Mouse (Mus musculus) left cerebral cortex, adult 2 months (tissue): ENCODE results near the gene Gm5890. TPM values are rescaled to one million over a fixed set of nuclear protein-coding genes. Genes with fewer than 3 reads are reported as not detected.
"Not testable (repeated sequence)": the region's sequence is repeated elsewhere in the genome, so short reads cannot be mapped to it uniquely, and the experiment has no call there.

Experiments used
- DNase-seq, 2 experiments: peaks; one replicate each; pipeline ENCODE4 v3.0.0; 2021 to 2022; ENCODE audit warnings: low spot score in 2 of 2, mixed read lengths in 1 of 2; ENCODE audit errors: extremely low spot score in 1 of 2
- H3K27ac ChIP-seq: fragments of 200-600 bp; 2 replicates; pipeline ENCODE4 v1.8.1; 2022
- H3K4me3 ChIP-seq: fragments of 200-600 bp; 2 replicates; pipeline ENCODE4 v1.8.1; 2022
- intact Hi-C: fragments of 180-260 bp; cut with DNase I; formaldehyde crosslinking; loops from one replicate; pipeline ENCODE4 v1.15.1; 2025
- long read RNA-seq, 2 experiments: library from polyadenylated mRNA; stranded (forward); transcript quantifications; one replicate each; pipeline ENCODE4 v2.0.0; 2021; ENCODE audit warnings: borderline mapping rate in 2 of 2
- total RNA-seq, 2 experiments: library from RNA; stranded (reverse); gene quantifications; 2 replicates each; pipeline ENCODE4 v1.2.3; 2021

The Gm5890 gene
- not detected for total RNA-seq
- long read RNA-seq, experiment 1, result 0 reads
- long read RNA-seq, experiment 2, result 0 reads

- H3K4me3 ChIP-seq, H3K27ac ChIP-seq, DNase-seq, intact Hi-C loops: not testable (repeated sequence)
Observed at GRCm38 (mm10) chr7:20262734-20263133, at the start of gene Gm5890. Gene Gm5890 (minus strand): TSS chr7:20262834.

- intact Hi-C loops, H3K27ac ChIP-seq, H3K4me3 ChIP-seq, DNase-seq: not testable (repeated sequence)
Observed at GRCm38 (mm10) chr7:20233728-20234127, 28.9 kb downstream of the Gm5890 start, which contains the start of gene Gm4498. Gene Gm4498 (minus strand): TSS chr7:20233828.

Other genes starting within 250 kb of the Gm5890 start
- gene Vmn1r91, start 163.2 kb downstream of the Gm5890 start, total RNA-seq, result not detected
- gene Gm16442, start 140.3 kb downstream of the Gm5890 start, total RNA-seq, result not detected
- gene Vmn1r93, start 123.7 kb downstream of the Gm5890 start, total RNA-seq, result not detected
- gene Vmn1r94, start 94.5 kb downstream of the Gm5890 start, total RNA-seq, result not detected
- not detected for gene Vmn1r95, start 69.1 kb downstream of the Gm5890 start, total RNA-seq
- gene Gm6164, start 57.2 kb downstream of the Gm5890 start, total RNA-seq, result not detected
- not detected for gene Gm4498, start 29.0 kb downstream of the Gm5890 start, total RNA-seq
- not detected for gene Gm4133, start 71.2 kb upstream of the Gm5890 start, total RNA-seq
- gene Gm5728, start 112.6 kb upstream of the Gm5890 start, total RNA-seq, result not detected
- not detected for gene Vmn1r100, start 155.1 kb upstream of the Gm5890 start, total RNA-seq
- gene Vmn1r101, start 179.8 kb upstream of the Gm5890 start, total RNA-seq, result not detected
- not detected for gene Gm10670, start 212.1 kb upstream of the Gm5890 start, total RNA-seq
- gene Vmn1r103, start 247.7 kb upstream of the Gm5890 start, total RNA-seq, result not detected